Mouse (Mus musculus): Measurements from ENCODE around the gene Fam57b. TPM values are rescaled to one million over a fixed set of nuclear protein-coding genes. Genes with fewer than 3 reads are reported as not detected.

Fam57b gene
- 60.4 and 65.4 TPM in 2 replicates for polyA plus RNA-seq (2015; fragmentation: Nextera tagmentation; extraction: Ambion mirVana)

- Histone ChIP-seq H3K4me3 (peak within 1 kb of the TSS; percentile 66), H3K9me3 (no peaks in the 10 kb centered on the region), H3K4me2 (peak within 1 kb of the TSS; percentile 83), H3K4me1 (peaks cover 43% of the 10 kb centered on the region), H3K36me3 (replicated peaks) (peaks cover 13% of the 10 kb centered on the region), H3K27ac (peak within 1 kb of the TSS; percentile 93), H3K27me3 (replicated peaks) (no peaks in the 10 kb centered on the region), H3K9ac (peak within 1 kb of the TSS; percentile 70)
- ATAC-seq (replicated peaks), result 0 out of 2 replicates have a peak, but pooled peaks have one; percentile 13
- 20% methylated on average over 21 of the region's 21 CpGs for WGBS
Observed at GRCm38 (mm10) chr7:126797411-126798126, at the start of gene Fam57b. Gene Fam57b, plus strand, starts transcription at chr7:126797668.

GRCm38 (mm10) chr7:126748824-126749223 lies 48.6 kb upstream of the Fam57b start:
- no peaks in the 10 kb centered on the region for H3K9me3 ChIP-seq
- no peak for ATAC-seq (replicated peaks)
- no peaks in the 10 kb centered on the region for H3K4me1 ChIP-seq
- H3K9ac ChIP-seq, result no peak overlapping the region
- no peak overlapping the region for H3K4me3 ChIP-seq
- no peak overlapping the region for H3K4me2 ChIP-seq
- H3K27me3 ChIP-seq (replicated peaks), result no peaks in the 10 kb centered on the region
- 78% methylated on average over 7 of the region's 7 CpGs for WGBS
- no peak overlapping the region for H3K27ac ChIP-seq
- no peaks in the 10 kb centered on the region for H3K36me3 ChIP-seq (replicated peaks)

- WGBS, result 95% methylated on average over 17 of the region's 17 CpGs
- no peak overlapping the region for H3K4me2 ChIP-seq
- H3K4me1 ChIP-seq, result peaks cover 4% of the 10 kb centered on the region; the same call in 1 of the 2 replicates
- no peak overlapping the region for H3K4me3 ChIP-seq
- no peaks in the 10 kb centered on the region for H3K9me3 ChIP-seq
- no peaks in the 10 kb centered on the region for H3K36me3 ChIP-seq (replicated peaks)
- ATAC-seq (replicated peaks), result no peak
- H3K9ac ChIP-seq, result no peak overlapping the region
- H3K27me3 ChIP-seq (replicated peaks), result no peaks in the 10 kb centered on the region
- no peak overlapping the region for H3K27ac ChIP-seq
Observed at GRCm38 (mm10) chr7:126749582-126750343, 47.7 kb upstream of the Fam57b start.

- Histone ChIP-seq H3K4me1 (peaks cover 9% of the 10 kb centered on the region), H3K9ac (no peak overlapping the region), H3K4me2 (peak overlapping the region; percentile 14), H3K36me3 (replicated peaks) (no peaks in the 10 kb centered on the region), H3K27me3 (replicated peaks) (no peaks in the 10 kb centered on the region), H3K4me3 (0 out of 2 replicates have a peak overlapping the region, but pooled peaks have one; percentile 3), H3K9me3 (no peaks in the 10 kb centered on the region), H3K27ac (no peak overlapping the region)
- 1% methylated on average over 9 of the region's 9 CpGs for WGBS
- ATAC-seq (replicated peaks), result no peak
Observed at GRCm38 (mm10) chr7:126754866-126755265, 42.6 kb upstream of the Fam57b start.

GRCm38 (mm10) chr7:126758539-126758938 lies 38.9 kb upstream of the Fam57b start:
- Histone ChIP-seq H3K27me3 (replicated peaks) (no peaks in the 10 kb centered on the region), H3K9ac (no peak overlapping the region), H3K4me1 (peaks cover 39% of the 10 kb centered on the region), H3K36me3 (replicated peaks) (peaks cover under 1% of the 10 kb centered on the region; the same call in 1 of the 2 replicates), H3K4me2 (no peak overlapping the region), H3K9me3 (no peaks in the 10 kb centered on the region), H3K27ac (no peak overlapping the region; the same call in 1 of the 2 replicates), H3K4me3 (no peak overlapping the region)
- WGBS, result 61% methylated on average over 7 of the region's 7 CpGs
- ATAC-seq (replicated peaks), result no peak

- peak within 1 kb of the TSS; percentile 77 for H3K4me3 ChIP-seq
- WGBS, result 2% methylated on average over 34 of the region's 38 CpGs
- ATAC-seq (replicated peaks), result peak; percentile 67
- peak within 1 kb of the TSS; percentile 80 for H3K9ac ChIP-seq
- H3K4me1 ChIP-seq, result peaks cover 39% of the 10 kb centered on the region
- peak within 1 kb of the TSS; percentile 86 for H3K27ac ChIP-seq
- peak within 1 kb of the TSS; percentile 78 for H3K4me2 ChIP-seq
- no peaks in the 10 kb centered on the region for H3K27me3 ChIP-seq (replicated peaks)
- peaks cover 6% of the 10 kb centered on the region; the same call in 1 of the 2 replicates for H3K36me3 ChIP-seq (replicated peaks)
- no peaks in the 10 kb centered on the region for H3K9me3 ChIP-seq
Observed at GRCm38 (mm10) chr7:126759050-126759671, 38.3 kb upstream of the Fam57b start, which contains the start of gene Mapk3. Gene Mapk3, plus strand, starts transcription at chr7:126759601.

- no peaks in the 10 kb centered on the region for H3K27me3 ChIP-seq (replicated peaks)
- peak overlapping the region; percentile 86 for H3K27ac ChIP-seq
- peak; percentile 66 for ATAC-seq (replicated peaks)
- H3K4me3 ChIP-seq, result peak overlapping the region; percentile 77
- peaks cover 13% of the 10 kb centered on the region for H3K36me3 ChIP-seq (replicated peaks)
- H3K9ac ChIP-seq, result peak overlapping the region; percentile 80
- H3K4me1 ChIP-seq, result peaks cover 35% of the 10 kb centered on the region
- H3K4me2 ChIP-seq, result peak overlapping the region; percentile 78
- H3K9me3 ChIP-seq, result no peaks in the 10 kb centered on the region
- WGBS, result under 1% methylated on average over 22 of the region's 24 CpGs
Observed at GRCm38 (mm10) chr7:126759672-126760390, 37.6 kb upstream of the Fam57b start.

GRCm38 (mm10) chr7:126760391-126760802 lies 37.1 kb upstream of the Fam57b start:
- Histone ChIP-seq H3K9ac (peak overlapping the region; percentile 80), H3K4me1 (peaks cover 31% of the 10 kb centered on the region), H3K36me3 (replicated peaks) (peaks cover 16% of the 10 kb centered on the region), H3K9me3 (no peaks in the 10 kb centered on the region), H3K4me3 (peak overlapping the region; percentile 77), H3K27me3 (replicated peaks) (no peaks in the 10 kb centered on the region), H3K4me2 (peak overlapping the region; percentile 78), H3K27ac (peak overlapping the region; percentile 86)
- WGBS, result 13% methylated on average over 3 of the region's 3 CpGs
- ATAC-seq (replicated peaks), result peak; percentile 22

- Histone ChIP-seq H3K4me1 (peaks cover 31% of the 10 kb centered on the region), H3K9me3 (no peaks in the 10 kb centered on the region), H3K4me3 (peak overlapping the region; percentile 77), H3K9ac (peak overlapping the region; percentile 80; the same call in 1 of the 2 replicates), H3K4me2 (peak overlapping the region; percentile 78), H3K27ac (peak overlapping the region; percentile 86), H3K36me3 (replicated peaks) (peaks cover 16% of the 10 kb centered on the region), H3K27me3 (replicated peaks) (no peaks in the 10 kb centered on the region)
- ATAC-seq (replicated peaks), result no peak
- 78% methylated on average over 4 of the region's 4 CpGs for WGBS
Observed at GRCm38 (mm10) chr7:126760956-126761355, 36.5 kb upstream of the Fam57b start.

- H3K9me3 ChIP-seq, result no peaks in the 10 kb centered on the region
- H3K4me2 ChIP-seq, result peak overlapping the region; percentile 78
- H3K9ac ChIP-seq, result peak overlapping the region; percentile 80; the same call in 1 of the 2 replicates
- H3K27ac ChIP-seq, result no peak overlapping the region
- H3K36me3 ChIP-seq (replicated peaks), result peaks cover 16% of the 10 kb centered on the region
- peak overlapping the region; percentile 77; the same call in 1 of the 2 replicates for H3K4me3 ChIP-seq
- peaks cover 31% of the 10 kb centered on the region for H3K4me1 ChIP-seq
- WGBS, result 77% methylated on average over 6 of the region's 6 CpGs
- no peaks in the 10 kb centered on the region for H3K27me3 ChIP-seq (replicated peaks)
- no peak for ATAC-seq (replicated peaks)
Observed at GRCm38 (mm10) chr7:126761529-126762067, 35.9 kb upstream of the Fam57b start.

- Histone ChIP-seq H3K9ac (no peak overlapping the region), H3K27ac (no peak overlapping the region), H3K27me3 (replicated peaks) (no peaks in the 10 kb centered on the region), H3K9me3 (no peaks in the 10 kb centered on the region), H3K4me2 (peak overlapping the region; percentile 14; the same call in 1 of the 2 replicates), H3K4me1 (peaks cover 31% of the 10 kb centered on the region), H3K36me3 (replicated peaks) (peaks cover 24% of the 10 kb centered on the region), H3K4me3 (no peak overlapping the region)
- ATAC-seq (replicated peaks), result no peak
- WGBS, result 68% methylated on average over 17 of the region's 17 CpGs
Observed at GRCm38 (mm10) chr7:126762471-126763008, 34.9 kb upstream of the Fam57b start.

All from midbrain, embryonic 15.5 days (tissue).